Mouse (Mus musculus) T-helper 1 cell (primary cell): ENCODE data around the gene Pon2.
"Not testable (repeated sequence)": the region's sequence is repeated elsewhere in the genome, so short reads cannot be mapped to it uniquely, and the experiment has no call there.

Experiments used
- in situ Hi-C: fragments of 300-600 bp; cut with MboI, MseI; formaldehyde crosslinking; loops from one replicate; pipeline ENCODE4 v1.15.1; 2025; ENCODE audit warnings: high pct_unique_total_duplicates

The Pon2 gene

GRCm38 (mm10) chr6:5298092-5298554, at the start of gene Pon2:
TSS of gene Pon2 (minus strand) at chr6:5298455.
- in situ Hi-C loops: no loop called here

- in situ Hi-C loops: no loop called here
Observed at GRCm38 (mm10) chr6:5344255-5344654, 46.0 kb upstream of the Pon2 start.

GRCm38 (mm10) chr6:5339283-5339682, 41.0 kb upstream of the Pon2 start:
- in situ Hi-C loops: not testable (repeated sequence)

GRCm38 (mm10) chr6:5338781-5339180, 40.5 kb upstream of the Pon2 start:
- in situ Hi-C loops: not testable (repeated sequence)

GRCm38 (mm10) chr6:5336016-5336415, 37.8 kb upstream of the Pon2 start:
- in situ Hi-C loops: not testable (repeated sequence)

GRCm38 (mm10) chr6:5334021-5334420, 35.8 kb upstream of the Pon2 start:
- in situ Hi-C loops: no loop called here

- in situ Hi-C loops: no loop called here
Observed at GRCm38 (mm10) chr6:5332560-5333150, 34.4 kb upstream of the Pon2 start.

- in situ Hi-C loops: no loop called here
Observed at GRCm38 (mm10) chr6:5325122-5325521, 26.9 kb upstream of the Pon2 start.

- in situ Hi-C loops: not testable (repeated sequence)
Observed at GRCm38 (mm10) chr6:5324101-5324500, 25.8 kb upstream of the Pon2 start.

- in situ Hi-C loops: no loop called here
Observed at GRCm38 (mm10) chr6:5316630-5317029, 18.4 kb upstream of the Pon2 start.

GRCm38 (mm10) chr6:5315053-5315759, 17.0 kb upstream of the Pon2 start:
- in situ Hi-C loops: no loop called here

GRCm38 (mm10) chr6:5313951-5314590, 15.8 kb upstream of the Pon2 start:
- in situ Hi-C loops: no loop called here

GRCm38 (mm10) chr6:5310491-5310890, 12.2 kb upstream of the Pon2 start:
- in situ Hi-C loops: no loop called here

GRCm38 (mm10) chr6:5309595-5310197, 11.4 kb upstream of the Pon2 start:
- in situ Hi-C loops: no loop called here

- in situ Hi-C loops: no loop called here
Observed at GRCm38 (mm10) chr6:5305926-5306325, 7.7 kb upstream of the Pon2 start.

GRCm38 (mm10) chr6:5304956-5305355, 6.7 kb upstream of the Pon2 start:
- in situ Hi-C loops: no loop called here

- in situ Hi-C loops: no loop called here
Observed at GRCm38 (mm10) chr6:5300629-5301028, 2.4 kb upstream of the Pon2 start.

- in situ Hi-C loops: no loop called here
Observed at GRCm38 (mm10) chr6:5299561-5299960, 1.3 kb upstream of the Pon2 start.

- in situ Hi-C loops: no loop called here
Observed at GRCm38 (mm10) chr6:5297321-5298091, 749 bp downstream of the Pon2 start.

- in situ Hi-C loops: no loop called here
Observed at GRCm38 (mm10) chr6:5296067-5296466, 2.2 kb downstream of the Pon2 start.

GRCm38 (mm10) chr6:5294659-5295449, 3.4 kb downstream of the Pon2 start:
- in situ Hi-C loops: loop anchor here (5.0 kb wide), 1 partner anchor 38 kb away; the partner anchor contains the start of gene Pon3
